Mouse (Mus musculus): Measurements from ENCODE around the gene Celf2. TPM values are rescaled to one million over a fixed set of nuclear protein-coding genes. Genes with fewer than 3 reads are reported as not detected.

Gene Celf2
- total RNA-seq, 2 experiments from 2014 or later, result 67.6 to 79.3 TPM

GRCm38 (mm10) chr2:6867297-6867696, 642.1 kb downstream of the Celf2 start:
- Histone ChIP-seq H3K27ac (no peak overlapping the region), H3K4me3 (no peak overlapping the region)
- intact Hi-C loops (cut with DNase I), result no loop called here
- TF ChIP-seq CTCF (IDR thresholded peaks at IDR 0.05), result no peak
- DNase-seq, result no peak

- Histone ChIP-seq H3K4me3 (no peak overlapping the region), H3K27ac (no peak overlapping the region)
- intact Hi-C loops (cut with DNase I), result no loop called here
- no peak for TF ChIP-seq CTCF (IDR thresholded peaks at IDR 0.05)
- DNase-seq, result no peak
These were observed 643.6 kb downstream of the Celf2 start for GRCm38 (mm10) chr2:6865785-6866184.

GRCm38 (mm10) chr2:6850102-6850644, 659.2 kb downstream of the Celf2 start:
- intact Hi-C loops (cut with DNase I), result no loop called here
- H3K4me3 ChIP-seq, result no peak overlapping the region
- TF ChIP-seq CTCF (IDR thresholded peaks at IDR 0.05), result no peak
- DNase-seq, result no peak
- H3K27ac ChIP-seq, result peak overlapping the region; percentile 70; the same call in 1 of the 2 replicates

- peak; percentile 59 for TF ChIP-seq CTCF (IDR thresholded peaks at IDR 0.05)
- Histone ChIP-seq H3K27ac (peak overlapping the region; percentile 70), H3K4me3 (no peak overlapping the region)
- no peak for DNase-seq
- intact Hi-C loops (cut with DNase I), result no loop called here
These were observed 660.0 kb downstream of the Celf2 start for GRCm38 (mm10) chr2:6849388-6849787.

- TF ChIP-seq CTCF (IDR thresholded peaks at IDR 0.05), result no peak
- intact Hi-C loops (cut with DNase I), result no loop called here
- DNase-seq, result no peak
- Histone ChIP-seq H3K27ac (no peak overlapping the region), H3K4me3 (no peak overlapping the region)
These were observed 679.3 kb downstream of the Celf2 start for GRCm38 (mm10) chr2:6830021-6830420.

GRCm38 (mm10) chr2:6827583-6827982, 681.8 kb downstream of the Celf2 start:
- Histone ChIP-seq H3K4me3 (no peak overlapping the region), H3K27ac (peak overlapping the region; percentile 16; the same call in 1 of the 2 replicates)
- no peak for TF ChIP-seq CTCF (IDR thresholded peaks at IDR 0.05)
- DNase-seq, result no peak
- intact Hi-C loops (cut with DNase I), result no loop called here

- Histone ChIP-seq H3K27ac (no peak overlapping the region), H3K4me3 (no peak overlapping the region)
- no peak for DNase-seq
- intact Hi-C loops (cut with DNase I), result loop anchor here (5.0 kb wide), 1 partner anchor 39 kb away; no protein-coding TSS in a partner anchor
- no peak for TF ChIP-seq CTCF (IDR thresholded peaks at IDR 0.05)
These were observed 686.3 kb downstream of the Celf2 start for GRCm38 (mm10) chr2:6823021-6823420.

- intact Hi-C loops (cut with DNase I), result loop anchor here (5.0 kb wide), 1 partner anchor 41 kb away; no protein-coding TSS in a partner anchor
- TF ChIP-seq CTCF (IDR thresholded peaks at IDR 0.05), result no peak
- no peak overlapping the region for H3K27ac ChIP-seq
- H3K4me3 ChIP-seq, result no peak overlapping the region
- DNase-seq, result no peak
These were observed 687.8 kb downstream of the Celf2 start for GRCm38 (mm10) chr2:6821593-6821992.

- TF ChIP-seq CTCF (IDR thresholded peaks at IDR 0.05), result no peak
- DNase-seq, result no peak
- Histone ChIP-seq H3K4me3 (no peak overlapping the region), H3K27ac (no peak overlapping the region)
- intact Hi-C loops (cut with DNase I), result no loop called here
These were observed 694.1 kb downstream of the Celf2 start for GRCm38 (mm10) chr2:6815281-6815680.

- TF ChIP-seq CTCF (IDR thresholded peaks at IDR 0.05), result no peak
- intact Hi-C loops (cut with DNase I), result no loop called here
- no peak for DNase-seq
- no peak overlapping the region for H3K27ac ChIP-seq
- no peak overlapping the region for H3K4me3 ChIP-seq
These were observed 700.6 kb downstream of the Celf2 start for GRCm38 (mm10) chr2:6808736-6809135.

- no peak overlapping the region for H3K27ac ChIP-seq
- no peak for DNase-seq
- H3K4me3 ChIP-seq, result no peak overlapping the region
- no peak for TF ChIP-seq CTCF (IDR thresholded peaks at IDR 0.05)
- intact Hi-C loops (cut with DNase I), result no loop called here
These were observed 712.6 kb downstream of the Celf2 start for GRCm38 (mm10) chr2:6796754-6797153.

GRCm38 (mm10) chr2:6795995-6796588, 713.3 kb downstream of the Celf2 start:
- intact Hi-C loops (cut with DNase I), result no loop called here
- no peak for TF ChIP-seq CTCF (IDR thresholded peaks at IDR 0.05)
- no peak overlapping the region for H3K27ac ChIP-seq
- H3K4me3 ChIP-seq, result no peak overlapping the region
- DNase-seq, result no peak

GRCm38 (mm10) chr2:6794858-6795257, 714.5 kb downstream of the Celf2 start:
- intact Hi-C loops (cut with DNase I), result no loop called here
- no peak for TF ChIP-seq CTCF (IDR thresholded peaks at IDR 0.05)
- H3K27ac ChIP-seq, result no peak overlapping the region

GRCm38 (mm10) chr2:6790876-6791275, 718.5 kb downstream of the Celf2 start:
- Histone ChIP-seq H3K4me3 (no peak overlapping the region), H3K27ac (no peak overlapping the region)
- TF ChIP-seq CTCF (IDR thresholded peaks at IDR 0.05), result no peak
- intact Hi-C loops (cut with DNase I), result no loop called here
- DNase-seq, result no peak

More at GRCm38 (mm10) chr2:6794858-6795257, 714.5 kb downstream of the Celf2 start:
- no peak overlapping the region for H3K4me3 ChIP-seq
- DNase-seq, result no peak
